Mouse (Mus musculus): ENCODE measurements at regions not wholly inside any gene's neighbourhood (a gene's known extent, or its start where the extent isn't known, plus 50 kb on each side); places are given as distances from the start of the nearest gene placed in this dataset.

DNA sequence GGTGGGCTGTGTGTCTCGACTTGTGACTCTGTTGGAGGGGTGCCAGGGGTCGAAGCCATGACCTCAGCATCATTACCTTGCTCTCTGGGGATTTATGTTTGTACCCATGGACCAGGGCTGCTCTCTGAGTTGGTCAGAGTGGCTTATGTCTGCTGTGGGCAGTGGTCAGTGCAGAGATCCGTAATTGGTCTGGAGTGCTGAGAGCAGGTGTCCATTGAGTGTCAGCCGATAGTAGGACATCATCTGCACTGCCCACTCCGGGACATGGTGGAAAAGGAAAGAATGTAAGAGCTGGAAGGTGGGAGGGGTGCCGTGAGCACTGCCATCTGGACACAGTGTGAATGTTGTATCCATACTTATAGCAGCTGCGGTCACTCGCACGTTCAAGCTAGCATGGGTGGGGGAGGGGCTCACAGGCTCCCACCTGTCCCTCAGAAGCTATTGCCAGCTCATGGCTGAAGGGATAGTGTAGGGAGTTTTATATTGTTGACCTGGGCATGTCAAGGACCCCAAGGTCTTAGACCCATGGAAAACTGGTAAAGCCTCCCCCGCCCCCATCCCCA is 94.4 kb upstream of the 1700021F07Rik start:
- 74% methylated on average over 10 of the region's 10 CpGs for WGBS
- Histone ChIP-seq H3K4me1 (ENCODE audit: control insufficient read depth, insufficient read depth, low read length) (no peaks in the 10 kb centered on the region), H3K27ac (ENCODE audit: insufficient read depth, low read depth, low read length) (no peak overlapping the region), H3K27me3 (replicated peaks; ENCODE audit: control insufficient read depth, insufficient read depth, low read length) (no peaks in the 10 kb centered on the region), H3K36me3 (ENCODE audit: control insufficient read depth, insufficient read depth, low read length) (no peaks in the 10 kb centered on the region), H3K4me3 (ENCODE audit: insufficient read depth, low read depth, low read length) (no peak overlapping the region)
- no peak for DNase-seq
- no peak for TF ChIP-seq CTCF (conservative IDR thresholded peaks at IDR 0.05; ENCODE audit: insufficient read depth, insufficient read length, low read depth, low read length)
- no peak for TF ChIP-seq POLR2A (IDR thresholded peaks at IDR 0.05; ENCODE audit: low read depth, low read length)

DNA sequence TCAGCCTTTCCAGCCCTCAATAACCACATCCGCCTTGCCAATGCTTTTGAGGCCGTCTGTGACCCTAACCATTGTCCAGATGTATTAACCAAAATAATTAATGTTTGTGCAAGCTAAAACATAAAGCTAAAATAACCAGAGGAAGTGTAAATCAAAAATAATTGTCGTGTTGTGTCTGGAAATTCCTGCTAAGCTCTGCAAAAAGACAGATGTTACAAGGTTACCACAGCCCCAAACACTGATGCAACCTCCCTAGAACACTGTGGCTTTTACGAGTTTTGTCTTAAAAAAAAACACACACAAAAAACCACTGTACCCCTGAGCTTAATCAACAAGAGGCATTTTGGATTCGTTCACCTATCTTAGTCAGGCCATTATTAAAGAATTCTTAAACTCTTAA is 90.5 kb upstream of the 1700021F07Rik start:
- H3K27me3 ChIP-seq (replicated peaks; ENCODE audit: control insufficient read depth, insufficient read depth, low read length), result no peaks in the 10 kb centered on the region
- 55% methylated on average over 5 of the region's 5 CpGs for WGBS
- H3K27ac ChIP-seq (ENCODE audit: insufficient read depth, low read depth, low read length), result no peak overlapping the region
- H3K4me3 ChIP-seq (ENCODE audit: insufficient read depth, low read depth, low read length), result no peak overlapping the region
- H3K36me3 ChIP-seq (ENCODE audit: control insufficient read depth, insufficient read depth, low read length), result no peaks in the 10 kb centered on the region
- TF ChIP-seq POLR2A (IDR thresholded peaks at IDR 0.05; ENCODE audit: low read depth, low read length) (no peak), CTCF (conservative IDR thresholded peaks at IDR 0.05; ENCODE audit: insufficient read depth, insufficient read length, low read depth, low read length) (no peak)
- no peaks in the 10 kb centered on the region for H3K4me1 ChIP-seq (ENCODE audit: control insufficient read depth, insufficient read depth, low read length)
- peak; percentile 31 for DNase-seq

- TF ChIP-seq CTCF (conservative IDR thresholded peaks at IDR 0.05; ENCODE audit: insufficient read depth, insufficient read length, low read depth, low read length), result no peak
- TF ChIP-seq POLR2A (IDR thresholded peaks at IDR 0.05; ENCODE audit: low read depth, low read length), result no peak
- 74% methylated on average over 3 of the region's 3 CpGs for WGBS
- H3K4me1 ChIP-seq (ENCODE audit: control insufficient read depth, insufficient read depth, low read length), result no peaks in the 10 kb centered on the region
- DNase-seq, result peak; percentile 30
- H3K27ac ChIP-seq (ENCODE audit: insufficient read depth, low read depth, low read length), result no peak overlapping the region
- no peaks in the 10 kb centered on the region for H3K36me3 ChIP-seq (ENCODE audit: control insufficient read depth, insufficient read depth, low read length)
- no peak overlapping the region for H3K4me3 ChIP-seq (ENCODE audit: insufficient read depth, low read depth, low read length)
- no peaks in the 10 kb centered on the region for H3K27me3 ChIP-seq (replicated peaks; ENCODE audit: control insufficient read depth, insufficient read depth, low read length)
These were observed 90.1 kb upstream of the 1700021F07Rik start for GRCm38 (mm10) chr2:173432258-173432657.

- 83% methylated on average over 9 of the region's 9 CpGs for WGBS
- TF ChIP-seq CTCF (conservative IDR thresholded peaks at IDR 0.05; ENCODE audit: insufficient read depth, insufficient read length, low read depth, low read length), result no peak
- TF ChIP-seq POLR2A (IDR thresholded peaks at IDR 0.05; ENCODE audit: low read depth, low read length), result no peak
- Histone ChIP-seq H3K36me3 (ENCODE audit: control insufficient read depth, insufficient read depth, low read length) (no peaks in the 10 kb centered on the region), H3K4me1 (ENCODE audit: control insufficient read depth, insufficient read depth, low read length) (no peaks in the 10 kb centered on the region), H3K27me3 (replicated peaks; ENCODE audit: control insufficient read depth, insufficient read depth, low read length) (no peaks in the 10 kb centered on the region), H3K4me3 (ENCODE audit: insufficient read depth, low read depth, low read length) (no peak overlapping the region), H3K27ac (ENCODE audit: insufficient read depth, low read depth, low read length) (no peak overlapping the region)
- no peak for DNase-seq
These were observed 89.3 kb upstream of the 1700021F07Rik start for GRCm38 (mm10) chr2:173432886-173433624.

DNA sequence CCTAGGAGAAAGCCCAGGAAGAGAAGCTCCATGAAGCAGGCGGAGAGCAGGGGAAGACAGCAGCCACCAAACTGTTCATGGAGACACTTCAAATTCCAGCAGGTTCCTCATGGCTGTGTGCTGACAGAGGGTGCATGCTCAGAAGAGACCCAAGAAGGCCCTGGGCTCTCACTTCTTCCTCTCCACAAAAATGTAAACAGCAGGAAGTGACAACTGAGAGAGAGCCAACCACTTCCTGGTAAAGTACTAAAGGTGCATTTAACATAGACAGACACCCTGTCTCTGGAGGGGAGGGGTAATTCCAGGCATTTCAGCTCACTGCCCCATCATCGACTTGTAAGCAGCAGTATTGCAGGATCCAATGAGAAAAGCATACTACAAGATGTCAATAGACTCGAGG is 85.8 kb upstream of the 1700021F07Rik start:
- no peaks in the 10 kb centered on the region for H3K27me3 ChIP-seq (replicated peaks; ENCODE audit: control insufficient read depth, insufficient read depth, low read length)
- no peak for TF ChIP-seq POLR2A (IDR thresholded peaks at IDR 0.05; ENCODE audit: low read depth, low read length)
- no peak for TF ChIP-seq CTCF (conservative IDR thresholded peaks at IDR 0.05; ENCODE audit: insufficient read depth, insufficient read length, low read depth, low read length)
- 79% methylated on average over 3 of the region's 3 CpGs for WGBS
- H3K27ac ChIP-seq (ENCODE audit: insufficient read depth, low read depth, low read length), result no peak overlapping the region
- no peak for DNase-seq
- H3K36me3 ChIP-seq (ENCODE audit: control insufficient read depth, insufficient read depth, low read length), result no peaks in the 10 kb centered on the region
- no peaks in the 10 kb centered on the region for H3K4me1 ChIP-seq (ENCODE audit: control insufficient read depth, insufficient read depth, low read length)
- no peak overlapping the region for H3K4me3 ChIP-seq (ENCODE audit: insufficient read depth, low read depth, low read length)

- DNase-seq, result no peak
- Histone ChIP-seq H3K36me3 (ENCODE audit: control insufficient read depth, insufficient read depth, low read length) (no peaks in the 10 kb centered on the region), H3K4me1 (ENCODE audit: control insufficient read depth, insufficient read depth, low read length) (no peaks in the 10 kb centered on the region), H3K27me3 (replicated peaks; ENCODE audit: control insufficient read depth, insufficient read depth, low read length) (no peaks in the 10 kb centered on the region), H3K27ac (ENCODE audit: insufficient read depth, low read depth, low read length) (no peak overlapping the region), H3K4me3 (ENCODE audit: insufficient read depth, low read depth, low read length) (no peak overlapping the region)
- TF ChIP-seq CTCF (conservative IDR thresholded peaks at IDR 0.05; ENCODE audit: insufficient read depth, insufficient read length, low read depth, low read length) (no peak), POLR2A (IDR thresholded peaks at IDR 0.05; ENCODE audit: low read depth, low read length) (no peak)
- 77% methylated on average over 9 of the region's 9 CpGs for WGBS
These were observed 83.4 kb upstream of the 1700021F07Rik start for GRCm38 (mm10) chr2:173439031-173439430.

GRCm38 (mm10) chr2:173442056-173442455 is 80.3 kb upstream of the 1700021F07Rik start:
- WGBS, result 88% methylated on average over 11 of the region's 11 CpGs
- DNase-seq, result no peak
- Histone ChIP-seq H3K4me1 (ENCODE audit: control insufficient read depth, insufficient read depth, low read length) (no peaks in the 10 kb centered on the region), H3K4me3 (ENCODE audit: insufficient read depth, low read depth, low read length) (no peak overlapping the region), H3K27ac (ENCODE audit: insufficient read depth, low read depth, low read length) (no peak overlapping the region), H3K27me3 (replicated peaks; ENCODE audit: control insufficient read depth, insufficient read depth, low read length) (no peaks in the 10 kb centered on the region), H3K36me3 (ENCODE audit: control insufficient read depth, insufficient read depth, low read length) (no peaks in the 10 kb centered on the region)
- TF ChIP-seq CTCF (conservative IDR thresholded peaks at IDR 0.05; ENCODE audit: insufficient read depth, insufficient read length, low read depth, low read length) (no peak), POLR2A (IDR thresholded peaks at IDR 0.05; ENCODE audit: low read depth, low read length) (no peak)
